Mouse (Mus musculus) neural tube, embryonic 13.5 days (tissue): ENCODE results near the gene Rbm19. TPM values are rescaled to one million over a fixed set of nuclear protein-coding genes. Genes with fewer than 3 reads are reported as not detected.

Experiments used
- ATAC-seq: fragments of 200-750 bp; cut with Nextera tagmentation; 2 replicates; pipeline ENCODE4 v1.8.0; 2017; ENCODE audit warnings: low read depth, mild to moderate bottlenecking, moderate TSS enrichment, moderate library complexity
- H3K27ac ChIP-seq: fragments of 300-500 bp; sonication (generic); replicated peaks from 2 replicates; pipeline ENCODE4 v1.5.1; 2015; ENCODE audit warnings: moderate library complexity, mild to moderate bottlenecking, inconsistent platforms
- H3K27me3 ChIP-seq: fragments of 300-500 bp; sonication (generic); 2 replicates; pipeline ENCODE4 v1.6.1; 2015; ENCODE audit warnings: mild to moderate bottlenecking, inconsistent platforms
- H3K36me3 ChIP-seq: fragments of 300-500 bp; sonication (generic); 2 replicates; pipeline ENCODE4 v1.6.1; 2015; ENCODE audit warnings: mild to moderate bottlenecking, inconsistent platforms
- H3K4me1 ChIP-seq: fragments of 300-500 bp; sonication (generic); replicated peaks from 2 replicates; pipeline ENCODE4 v1.6.1; 2015; ENCODE audit warnings: inconsistent platforms
- H3K4me2 ChIP-seq: fragments of 300-500 bp; sonication (generic); 2 replicates; pipeline ENCODE4 v1.6.1; 2015; ENCODE audit warnings: inconsistent platforms, mild to moderate bottlenecking, moderate library complexity
- H3K4me3 ChIP-seq: fragments of 300-500 bp; sonication (generic); 2 replicates; pipeline ENCODE4 v1.5.1; 2015; ENCODE audit warnings: mild to moderate bottlenecking, inconsistent platforms
- H3K9ac ChIP-seq: fragments of 300-500 bp; sonication (generic); 2 replicates; pipeline ENCODE4 v1.6.1; 2015; ENCODE audit warnings: moderate library complexity, mild to moderate bottlenecking, inconsistent platforms
- H3K9me3 ChIP-seq: fragments of 300-500 bp; sonication (generic); 2 replicates; pipeline ENCODE4 v1.6.1; 2016; ENCODE audit warnings: inconsistent platforms
- WGBS: fragments of 180-500 bp; shearing (Covaris S2); methylation state at CpG from one replicate; pipeline ENCODE4 v1.1.7; 2015; 5-methylcytosine and 5-hydroxymethylcytosine counted together
- polyA plus RNA-seq: library from polyadenylated mRNA; unstranded; fragments of >200 nt; fragmentation: Nextera tagmentation; extraction: Ambion mirVana; gene quantifications from 2 replicates; pipeline ENCODE4 v1.2.1, GENCODE M21; 2015

Gene Rbm19
- polyA plus RNA-seq, 1 experiment from 2014 or later = 17.5 TPM

GRCm38 (mm10) chr5:120155672-120156071 lies 39.4 kb downstream of the Rbm19 start:
- no peaks in the 10 kb centered on the region for H3K27me3 ChIP-seq
- H3K4me3 ChIP-seq = no peak overlapping the region
- 0 out of 2 replicates have a peak overlapping the region, but pooled peaks have one; percentile 2 for H3K4me2 ChIP-seq
- H3K4me1 ChIP-seq = peaks cover 33% of the 10 kb centered on the region
- peak overlapping the region; percentile 47 for H3K9ac ChIP-seq
- peak overlapping the region; percentile 90 for H3K27ac ChIP-seq
- no peaks in the 10 kb centered on the region for H3K9me3 ChIP-seq
- WGBS = 48% methylated on average over 10 of the region's 10 CpGs
- ATAC-seq = 0 out of 2 replicates have a peak, but pooled peaks have one; percentile 25
- no peaks in the 10 kb centered on the region for H3K36me3 ChIP-seq

DNA sequence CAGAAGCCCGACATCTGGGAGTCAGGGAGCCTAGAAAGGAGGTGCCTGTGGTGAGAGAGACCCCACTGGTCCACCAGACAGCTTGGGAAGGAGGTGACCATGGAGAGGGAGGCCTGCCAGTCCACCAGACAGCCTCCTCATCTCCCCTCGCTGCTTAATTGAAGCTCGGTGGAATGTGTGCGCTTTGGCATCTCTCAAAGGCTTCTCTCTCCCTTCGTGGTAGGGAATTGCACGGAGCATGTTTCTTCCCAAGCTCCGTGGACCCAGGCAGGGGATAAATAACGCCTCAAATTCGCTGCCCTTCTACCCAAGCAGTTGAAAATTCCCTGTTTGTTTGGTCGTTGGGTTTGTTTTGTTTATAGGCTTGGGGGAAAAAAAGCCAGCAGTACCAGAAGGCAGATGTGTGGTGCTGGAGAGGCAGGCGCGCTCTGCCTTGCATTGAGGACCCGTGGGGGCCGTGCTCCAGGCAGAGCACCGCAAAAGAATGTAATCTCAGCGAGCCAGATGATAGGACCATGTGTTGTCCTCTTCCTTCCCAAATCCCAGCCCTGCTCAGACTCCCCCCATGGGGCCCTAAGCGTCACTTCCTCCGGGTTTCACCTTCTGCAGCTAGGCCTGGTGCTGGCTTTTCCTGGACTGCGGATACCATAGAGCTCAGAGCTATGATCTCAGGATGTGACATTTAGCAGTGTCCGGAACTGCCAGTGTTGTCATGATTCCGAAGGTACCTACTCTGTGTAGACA lies 40.1 kb downstream of the Rbm19 start:
- Histone ChIP-seq H3K4me2 (0 out of 2 replicates have a peak overlapping the region, but pooled peaks have one; percentile 2), H3K9ac (peak overlapping the region; percentile 47), H3K9me3 (no peaks in the 10 kb centered on the region), H3K36me3 (no peaks in the 10 kb centered on the region), H3K27me3 (no peaks in the 10 kb centered on the region), H3K27ac (peak overlapping the region; percentile 90), H3K4me1 (peaks cover 33% of the 10 kb centered on the region), H3K4me3 (no peak overlapping the region)
- ATAC-seq = peak; percentile 34; the same call in 1 of the 2 replicates
- 52% methylated on average over 21 of the region's 21 CpGs for WGBS

- Histone ChIP-seq H3K36me3 (no peaks in the 10 kb centered on the region), H3K27ac (peak overlapping the region; percentile 90), H3K9ac (no peak overlapping the region), H3K4me2 (no peak overlapping the region), H3K27me3 (no peaks in the 10 kb centered on the region), H3K4me3 (no peak overlapping the region), H3K9me3 (no peaks in the 10 kb centered on the region), H3K4me1 (peaks cover 33% of the 10 kb centered on the region)
- ATAC-seq = no peak
- WGBS = 91% methylated on average over 3 of the region's 3 CpGs
These were observed 40.9 kb downstream of the Rbm19 start for GRCm38 (mm10) chr5:120157115-120157514.

GRCm38 (mm10) chr5:120158476-120158875 lies 42.2 kb downstream of the Rbm19 start:
- H3K27me3 ChIP-seq = no peaks in the 10 kb centered on the region
- 74% methylated on average over 2 of the region's 2 CpGs for WGBS
- H3K4me3 ChIP-seq = no peak overlapping the region
- H3K4me1 ChIP-seq = peaks cover 33% of the 10 kb centered on the region
- H3K9me3 ChIP-seq = no peaks in the 10 kb centered on the region
- no peak overlapping the region for H3K27ac ChIP-seq
- H3K36me3 ChIP-seq = no peaks in the 10 kb centered on the region
- H3K4me2 ChIP-seq = no peak overlapping the region
- ATAC-seq = no peak
- no peak overlapping the region for H3K9ac ChIP-seq

DNA sequence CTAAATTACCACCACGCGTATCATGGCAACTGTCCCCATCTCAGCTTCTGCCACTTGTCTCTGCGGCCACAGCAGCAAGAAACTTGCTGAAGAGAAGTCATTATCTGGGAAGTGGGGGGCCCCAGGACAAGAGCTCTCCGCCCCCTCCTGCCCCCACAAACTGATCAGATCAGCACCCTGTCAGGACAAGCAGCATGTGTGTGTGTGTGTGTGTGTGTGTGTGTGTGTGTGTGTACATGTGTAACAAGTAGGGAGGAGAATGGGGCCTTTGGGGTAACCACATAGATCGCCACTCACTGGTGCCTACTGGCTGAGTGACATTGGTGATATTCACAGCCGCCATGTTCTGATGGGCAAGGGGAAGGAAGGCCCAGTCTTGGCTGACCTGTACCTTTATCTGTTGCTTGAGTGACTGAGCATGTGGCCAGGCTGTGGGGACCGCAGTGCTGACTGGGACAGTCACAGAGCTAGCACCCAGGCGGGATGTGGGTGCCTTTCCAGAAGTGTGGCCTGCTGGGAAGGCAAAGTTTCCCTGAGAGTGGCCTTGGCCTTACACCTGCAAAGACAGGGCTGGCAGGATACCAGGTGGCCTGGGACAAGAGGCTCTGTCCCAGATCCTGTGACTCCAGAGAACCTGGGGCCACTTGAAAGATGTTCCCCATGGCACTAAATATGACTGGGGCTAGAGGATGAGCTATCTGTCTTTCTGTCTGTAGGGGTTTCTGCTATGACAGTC lies 44.8 kb downstream of the Rbm19 start:
- peaks cover 27% of the 10 kb centered on the region for H3K4me1 ChIP-seq
- no peaks in the 10 kb centered on the region for H3K9me3 ChIP-seq
- ATAC-seq = no peak
- no peak overlapping the region for H3K27ac ChIP-seq
- H3K9ac ChIP-seq = no peak overlapping the region
- no peaks in the 10 kb centered on the region for H3K27me3 ChIP-seq
- 87% methylated on average over 8 of the region's 8 CpGs for WGBS
- no peak overlapping the region for H3K4me2 ChIP-seq
- H3K36me3 ChIP-seq = no peaks in the 10 kb centered on the region
- H3K4me3 ChIP-seq = no peak overlapping the region

- ATAC-seq = no peak
- no peaks in the 10 kb centered on the region for H3K9me3 ChIP-seq
- 98% methylated on average over 10 of the region's 10 CpGs for WGBS
These were observed 46.4 kb downstream of the Rbm19 start for GRCm38 (mm10) chr5:120162689-120163088.

GRCm38 (mm10) chr5:120163428-120163827 lies 47.2 kb downstream of the Rbm19 start:
- no peaks in the 10 kb centered on the region for H3K9me3 ChIP-seq
- peaks cover 20% of the 10 kb centered on the region for H3K4me1 ChIP-seq
- no peak overlapping the region for H3K4me2 ChIP-seq
- no peaks in the 10 kb centered on the region for H3K27me3 ChIP-seq
- no peak overlapping the region for H3K9ac ChIP-seq
- WGBS = 70% methylated on average over 6 of the region's 6 CpGs
- H3K27ac ChIP-seq = no peak overlapping the region
- no peaks in the 10 kb centered on the region for H3K36me3 ChIP-seq
- no peak overlapping the region for H3K4me3 ChIP-seq
- no peak for ATAC-seq

More at GRCm38 (mm10) chr5:120162689-120163088, 46.4 kb downstream of the Rbm19 start:
- Histone ChIP-seq H3K4me2 (no peak overlapping the region), H3K36me3 (no peaks in the 10 kb centered on the region), H3K9ac (no peak overlapping the region), H3K4me1 (peaks cover 17% of the 10 kb centered on the region), H3K4me3 (no peak overlapping the region), H3K27ac (no peak overlapping the region), H3K27me3 (no peaks in the 10 kb centered on the region)

DNA sequence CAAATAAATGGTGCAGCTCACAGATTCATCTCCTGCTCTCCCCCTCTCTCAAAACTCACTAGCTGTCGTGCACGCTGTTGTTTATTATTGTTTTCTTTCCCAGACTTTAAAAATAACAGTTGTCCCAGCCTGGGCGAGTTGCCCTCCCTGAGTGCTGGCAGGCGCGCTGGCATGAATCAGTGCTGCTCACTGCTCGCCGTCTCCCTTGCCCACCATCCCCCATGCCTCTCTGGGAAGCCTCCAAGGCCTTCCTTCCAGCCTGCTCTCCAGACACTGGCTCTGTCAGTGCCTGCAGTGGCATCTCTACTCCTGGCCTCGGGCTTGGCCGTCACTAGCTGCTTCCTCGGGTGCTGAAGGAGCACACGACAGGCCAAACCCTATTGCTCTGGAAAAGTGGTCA lies 48.2 kb downstream of the Rbm19 start:
- H3K27ac ChIP-seq = peak overlapping the region; percentile 61; the same call in 1 of the 2 replicates
- no peak overlapping the region for H3K4me3 ChIP-seq
- ATAC-seq = no peak
- 69% methylated on average over 11 of the region's 11 CpGs for WGBS
- peaks cover 20% of the 10 kb centered on the region for H3K4me1 ChIP-seq
- 0 out of 2 replicates have a peak overlapping the region, but pooled peaks have one; percentile 17 for H3K9ac ChIP-seq
- H3K9me3 ChIP-seq = no peaks in the 10 kb centered on the region
- no peaks in the 10 kb centered on the region for H3K27me3 ChIP-seq
- H3K4me2 ChIP-seq = no peak overlapping the region
- H3K36me3 ChIP-seq = no peaks in the 10 kb centered on the region

- H3K27me3 ChIP-seq = no peaks in the 10 kb centered on the region
- no peak overlapping the region for H3K4me2 ChIP-seq
- WGBS = 76% methylated on average over 9 of the region's 9 CpGs
- no peaks in the 10 kb centered on the region for H3K36me3 ChIP-seq
- no peak overlapping the region for H3K4me3 ChIP-seq
- no peaks in the 10 kb centered on the region for H3K9me3 ChIP-seq
- H3K27ac ChIP-seq = no peak overlapping the region
- ATAC-seq = no peak
- peaks cover 20% of the 10 kb centered on the region for H3K4me1 ChIP-seq
- no peak overlapping the region for H3K9ac ChIP-seq
These were observed 49.0 kb downstream of the Rbm19 start for GRCm38 (mm10) chr5:120165061-120165942.

DNA sequence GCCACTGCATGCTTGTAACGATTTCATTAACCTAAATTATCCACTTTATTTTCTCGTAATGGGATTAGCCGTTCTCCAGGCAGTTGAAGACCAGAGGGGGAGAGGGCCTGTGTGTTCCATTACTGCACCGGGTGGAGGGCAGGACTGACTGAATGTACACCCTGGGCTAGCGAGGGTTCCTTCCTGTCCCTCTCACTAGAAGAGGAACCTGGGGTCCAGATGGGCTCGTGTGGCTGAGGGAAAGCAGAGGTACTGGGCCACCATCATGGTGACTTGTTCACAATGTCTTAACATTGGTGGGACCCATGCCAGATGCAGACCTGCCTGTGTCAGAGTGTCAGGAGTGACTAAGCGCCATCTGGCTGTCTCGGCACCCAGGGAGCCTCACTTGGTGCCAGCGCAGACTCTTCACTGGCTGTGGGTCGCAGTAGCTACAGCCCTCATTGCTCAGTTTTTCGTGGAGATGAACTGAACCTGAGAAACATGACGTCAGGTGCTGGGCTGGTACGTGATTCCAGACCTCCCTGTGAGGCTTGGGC lies 51.6 kb downstream of the Rbm19 start:
- ATAC-seq = no peak
- H3K27me3 ChIP-seq = no peaks in the 10 kb centered on the region
- no peak overlapping the region for H3K9ac ChIP-seq
- H3K36me3 ChIP-seq = no peaks in the 10 kb centered on the region
- H3K4me2 ChIP-seq = no peak overlapping the region
- no peak overlapping the region for H3K4me3 ChIP-seq
- no peaks in the 10 kb centered on the region for H3K9me3 ChIP-seq
- H3K4me1 ChIP-seq = peaks cover 36% of the 10 kb centered on the region
- 74% methylated on average over 13 of the region's 13 CpGs for WGBS
- no peak overlapping the region for H3K27ac ChIP-seq

DNA sequence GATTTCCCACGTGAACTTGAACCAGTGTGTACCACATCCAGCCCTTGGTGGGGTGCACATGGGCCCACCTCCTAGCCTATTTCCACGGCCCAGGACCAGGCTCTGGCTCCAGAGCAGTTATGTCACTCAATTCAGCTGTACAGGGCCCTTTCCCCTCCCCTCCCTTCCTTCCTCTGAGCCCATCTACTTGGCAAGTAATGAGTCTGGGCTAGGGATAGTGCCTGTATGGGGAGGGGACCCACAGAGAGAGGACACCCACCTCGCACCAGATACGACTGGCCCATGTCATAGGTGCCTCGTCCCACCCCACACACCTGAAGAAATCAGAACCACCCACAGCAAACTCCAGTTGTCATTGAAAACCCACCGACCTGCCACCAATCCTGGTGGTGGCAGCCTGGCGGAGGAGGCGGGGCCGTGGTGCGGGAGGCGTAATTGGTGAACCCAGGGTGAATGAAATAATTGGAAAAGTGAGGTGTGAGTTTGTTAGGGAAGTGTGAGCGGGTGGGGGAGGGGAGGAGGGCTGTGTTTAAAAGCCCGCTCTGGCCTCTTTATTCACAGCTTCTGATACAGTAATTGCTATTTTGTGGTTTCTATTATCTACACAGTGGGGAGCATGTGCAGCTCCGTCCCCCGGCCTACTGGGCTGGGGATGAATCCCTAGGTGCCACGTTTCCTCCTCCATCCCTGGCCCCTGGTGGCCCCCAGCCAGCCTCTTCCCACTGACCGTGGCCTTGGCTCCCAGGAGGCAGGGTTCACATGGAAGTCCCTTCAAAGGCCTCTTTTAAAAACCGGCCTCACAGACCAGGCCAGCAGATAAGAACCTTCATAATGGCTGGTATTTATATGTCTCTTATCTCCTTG lies 55.8 kb downstream of the Rbm19 start:
- Histone ChIP-seq H3K9ac (0 out of 2 replicates have a peak overlapping the region, but pooled peaks have one; percentile 45), H3K27ac (peak overlapping the region; percentile 54), H3K27me3 (no peaks in the 10 kb centered on the region), H3K4me3 (no peak overlapping the region), H3K36me3 (peaks cover 6% of the 10 kb centered on the region; the same call in 1 of the 2 replicates), H3K4me2 (no peak overlapping the region), H3K9me3 (no peaks in the 10 kb centered on the region), H3K4me1 (peaks cover 51% of the 10 kb centered on the region)
- no peak for ATAC-seq
- 57% methylated on average over 18 of the region's 18 CpGs for WGBS
